Mouse (Mus musculus): ENCODE measurements at regions not wholly inside any gene's neighbourhood (a gene's known extent, or its start where the extent isn't known, plus 50 kb on each side); places are given as distances from the start of the nearest gene placed in this dataset.

GRCm38 (mm10) chr15:51675291-51675690 is 2209.4 kb upstream of the Gm7489 start:
- TF ChIP-seq CTCF (IDR thresholded peaks at IDR 0.05; ENCODE audit: borderline replicate concordance, insufficient read depth, low read length), result no peak
- no peak for TF ChIP-seq POLR2A (IDR thresholded peaks at IDR 0.05; ENCODE audit: low read depth, low read length)

Measured in embryonic fibroblast, embryonic 13.5 days (primary cell).